Mouse (Mus musculus): ENCODE data around the gene Car3. TPM values are rescaled to one million over a fixed set of nuclear protein-coding genes. Genes with fewer than 3 reads are reported as not detected.

Car3 gene
- polyA plus RNA-seq, 1 experiment from 2014 or later: 2.1 TPM

- H3K9ac ChIP-seq (replicated peaks): no peak overlapping the region
- no peaks in the 10 kb centered on the region for H3K9me3 ChIP-seq
- no peak for ATAC-seq (replicated peaks)
- no peaks in the 10 kb centered on the region for H3K36me3 ChIP-seq
- no peaks in the 10 kb centered on the region for H3K27me3 ChIP-seq
- 77% methylated on average over 6 of the region's 6 CpGs for WGBS
- H3K4me3 ChIP-seq: no peak overlapping the region
- no peaks in the 10 kb centered on the region for H3K4me1 ChIP-seq
- H3K27ac ChIP-seq (replicated peaks): no peak overlapping the region
- no peak overlapping the region for H3K4me2 ChIP-seq (replicated peaks)
Observed at GRCm38 (mm10) chr3:14878749-14879223, 15.5 kb downstream of the Car3 start.

GRCm38 (mm10) chr3:14879293-14879692 lies 16.0 kb downstream of the Car3 start:
- no peak for ATAC-seq (replicated peaks)
- no peaks in the 10 kb centered on the region for H3K4me1 ChIP-seq
- no peak overlapping the region for H3K27ac ChIP-seq (replicated peaks)
- no peaks in the 10 kb centered on the region for H3K27me3 ChIP-seq
- no peak overlapping the region for H3K4me2 ChIP-seq (replicated peaks)
- H3K4me3 ChIP-seq: no peak overlapping the region
- 84% methylated on average over 3 of the region's 3 CpGs for WGBS
- no peaks in the 10 kb centered on the region for H3K9me3 ChIP-seq
- no peaks in the 10 kb centered on the region for H3K36me3 ChIP-seq
- H3K9ac ChIP-seq (replicated peaks): no peak overlapping the region

- 87% methylated on average over 2 of the region's 2 CpGs for WGBS
- no peaks in the 10 kb centered on the region for H3K9me3 ChIP-seq
Observed at GRCm38 (mm10) chr3:14880277-14880676, 17.0 kb downstream of the Car3 start.

GRCm38 (mm10) chr3:14882005-14882404 lies 18.7 kb downstream of the Car3 start:
- Histone ChIP-seq H3K27me3 (no peaks in the 10 kb centered on the region), H3K4me2 (replicated peaks) (no peak overlapping the region), H3K4me3 (no peak overlapping the region), H3K4me1 (peaks cover 5% of the 10 kb centered on the region; the same call in 1 of the 2 replicates), H3K9me3 (no peaks in the 10 kb centered on the region), H3K9ac (replicated peaks) (no peak overlapping the region), H3K27ac (replicated peaks) (no peak overlapping the region), H3K36me3 (no peaks in the 10 kb centered on the region)
- ATAC-seq (replicated peaks): no peak

More at GRCm38 (mm10) chr3:14880277-14880676, 17.0 kb downstream of the Car3 start:
- Histone ChIP-seq H3K27me3 (no peaks in the 10 kb centered on the region), H3K9ac (replicated peaks) (no peak overlapping the region), H3K27ac (replicated peaks) (no peak overlapping the region), H3K36me3 (no peaks in the 10 kb centered on the region), H3K4me3 (no peak overlapping the region), H3K4me2 (replicated peaks) (no peak overlapping the region), H3K4me1 (no peaks in the 10 kb centered on the region)
- no peak for ATAC-seq (replicated peaks)

GRCm38 (mm10) chr3:14882756-14883155 lies 19.4 kb downstream of the Car3 start:
- no peak for ATAC-seq (replicated peaks)
- 81% methylated on average over 3 of the region's 3 CpGs for WGBS

GRCm38 (mm10) chr3:14884826-14885225 lies 21.5 kb downstream of the Car3 start:
- H3K36me3 ChIP-seq: no peaks in the 10 kb centered on the region
- H3K9me3 ChIP-seq: no peaks in the 10 kb centered on the region
- no peak overlapping the region for H3K4me2 ChIP-seq (replicated peaks)
- H3K4me3 ChIP-seq: no peak overlapping the region
- no peak for ATAC-seq (replicated peaks)
- H3K4me1 ChIP-seq: peaks cover 6% of the 10 kb centered on the region; the same call in 1 of the 2 replicates
- no peaks in the 10 kb centered on the region for H3K27me3 ChIP-seq
- H3K27ac ChIP-seq (replicated peaks): no peak overlapping the region
- H3K9ac ChIP-seq (replicated peaks): no peak overlapping the region

More at GRCm38 (mm10) chr3:14882756-14883155, 19.4 kb downstream of the Car3 start:
- Histone ChIP-seq H3K4me1 (peaks cover 6% of the 10 kb centered on the region; the same call in 1 of the 2 replicates), H3K36me3 (no peaks in the 10 kb centered on the region), H3K9ac (replicated peaks) (no peak overlapping the region), H3K4me3 (no peak overlapping the region), H3K27ac (replicated peaks) (no peak overlapping the region), H3K9me3 (no peaks in the 10 kb centered on the region), H3K27me3 (no peaks in the 10 kb centered on the region), H3K4me2 (replicated peaks) (no peak overlapping the region)

- under 1% methylated on average over 94 of the region's 95 CpGs for WGBS
- no peaks in the 10 kb centered on the region for H3K36me3 ChIP-seq
- H3K4me3 ChIP-seq: peak within 1 kb of the TSS; percentile 67
- H3K9ac ChIP-seq (replicated peaks): peak within 1 kb of the TSS; percentile 61
- 0 out of 2 replicates have a peak within 1 kb of the TSS, but pooled peaks have one; percentile 38 for H3K27ac ChIP-seq (replicated peaks)
- no peaks in the 10 kb centered on the region for H3K9me3 ChIP-seq
- peak; percentile 91 for ATAC-seq (replicated peaks)
- H3K27me3 ChIP-seq: no peaks in the 10 kb centered on the region
- H3K4me2 ChIP-seq (replicated peaks): peak within 1 kb of the TSS; percentile 76
- peaks cover 6% of the 10 kb centered on the region; the same call in 1 of the 2 replicates for H3K4me1 ChIP-seq
Observed at GRCm38 (mm10) chr3:14886102-14887098, 23.1 kb downstream of the Car3 start, which contains the start of gene Car2. Gene Car2 (plus strand): TSS chr3:14886273.

- H3K4me2 ChIP-seq (replicated peaks): peak overlapping the region; percentile 76
- H3K9ac ChIP-seq (replicated peaks): peak overlapping the region; percentile 61; the same call in 1 of the 2 replicates
- H3K9me3 ChIP-seq: no peaks in the 10 kb centered on the region
- H3K4me3 ChIP-seq: peak overlapping the region; percentile 67
- ATAC-seq (replicated peaks): no peak
- WGBS: 37% methylated on average over 11 of the region's 11 CpGs
- H3K27me3 ChIP-seq: no peaks in the 10 kb centered on the region
- H3K27ac ChIP-seq (replicated peaks): no peak overlapping the region
- H3K4me1 ChIP-seq: peaks cover 6% of the 10 kb centered on the region; the same call in 1 of the 2 replicates
- no peaks in the 10 kb centered on the region for H3K36me3 ChIP-seq
Observed at GRCm38 (mm10) chr3:14887134-14887666, 23.9 kb downstream of the Car3 start.

GRCm38 (mm10) chr3:14887686-14888295 lies 24.5 kb downstream of the Car3 start:
- Histone ChIP-seq H3K4me2 (replicated peaks) (0 out of 2 replicates have a peak overlapping the region, but pooled peaks have one; percentile 76), H3K36me3 (no peaks in the 10 kb centered on the region), H3K4me1 (peaks cover 6% of the 10 kb centered on the region; the same call in 1 of the 2 replicates), H3K27me3 (no peaks in the 10 kb centered on the region), H3K9ac (replicated peaks) (no peak overlapping the region), H3K4me3 (no peak overlapping the region; the same call in 1 of the 2 replicates), H3K9me3 (no peaks in the 10 kb centered on the region), H3K27ac (replicated peaks) (no peak overlapping the region)
- ATAC-seq (replicated peaks): no peak
- WGBS: 67% methylated on average over 10 of the region's 10 CpGs

- Histone ChIP-seq H3K4me2 (replicated peaks) (peak overlapping the region; percentile 7; the same call in 1 of the 2 replicates), H3K9ac (replicated peaks) (no peak overlapping the region), H3K36me3 (no peaks in the 10 kb centered on the region), H3K27me3 (no peaks in the 10 kb centered on the region), H3K4me3 (no peak overlapping the region), H3K27ac (replicated peaks) (no peak overlapping the region), H3K4me1 (peaks cover 6% of the 10 kb centered on the region; the same call in 1 of the 2 replicates), H3K9me3 (no peaks in the 10 kb centered on the region)
- ATAC-seq (replicated peaks): no peak
- WGBS: 15% methylated on average over 2 of the region's 2 CpGs
Observed at GRCm38 (mm10) chr3:14888549-14888948, 25.2 kb downstream of the Car3 start.

- H3K4me2 ChIP-seq (replicated peaks): no peak overlapping the region
Observed at GRCm38 (mm10) chr3:14889085-14889484, 25.8 kb downstream of the Car3 start.

More at GRCm38 (mm10) chr3:14889085-14889484, 25.8 kb downstream of the Car3 start:
- Histone ChIP-seq H3K4me1 (peaks cover 6% of the 10 kb centered on the region; the same call in 1 of the 2 replicates), H3K27ac (replicated peaks) (no peak overlapping the region), H3K27me3 (no peaks in the 10 kb centered on the region), H3K36me3 (no peaks in the 10 kb centered on the region), H3K9me3 (no peaks in the 10 kb centered on the region), H3K9ac (replicated peaks) (no peak overlapping the region), H3K4me3 (no peak overlapping the region)
- ATAC-seq (replicated peaks): no peak
- WGBS: 72% methylated on average over 2 of the region's 2 CpGs
